Mouse (Mus musculus) CD4-positive, CD25-positive, alpha-beta regulatory T cell, adult 4 months (primary cell): ENCODE measurements around the gene Gm11034. TPM values are rescaled to one million over a fixed set of nuclear protein-coding genes. Genes with fewer than 3 reads are reported as not detected.
A peak's percentile ranks its signal among the peaks of the same experiment; 100 is the strongest.

Experiments used
- ATAC-seq: one replicate; pipeline ENCODE4 v1.8.0; 2017
- polyA plus RNA-seq, 2 experiments: library from polyadenylated mRNA; unstranded; fragments of 100-300 nt; shearing (Covaris generic); gene quantifications; one replicate each; pipeline ENCODE4 v1.2.1; 2017

The Gm11034 gene
- polyA plus RNA-seq, 2 experiments from 2014 or later = not detected

DNA sequence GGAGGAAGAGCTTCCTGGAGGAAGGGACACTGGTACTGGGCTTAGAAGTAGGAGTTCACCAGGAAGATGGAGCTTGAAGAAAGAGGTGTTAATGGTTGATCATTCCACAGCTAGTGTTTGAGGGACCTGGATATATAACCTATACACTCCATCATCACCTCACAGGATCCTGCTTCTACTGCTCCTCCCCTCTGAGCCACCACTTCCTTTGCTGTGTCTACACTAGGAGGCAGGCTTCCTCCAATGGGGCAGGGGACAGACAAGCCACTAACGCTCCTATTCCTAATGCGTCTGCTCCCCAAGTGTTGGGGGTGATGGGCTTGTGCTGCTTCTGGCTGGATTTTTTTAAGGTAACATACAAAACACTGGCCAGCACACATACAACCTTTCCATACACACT, 2.7 kb downstream of the Gm11034 start:
- ATAC-seq = no peak

- ATAC-seq = no peak
These were observed 3.2 kb downstream of the Gm11034 start for GRCm38 (mm10) chr8:72210222-72210621.

GRCm38 (mm10) chr8:72208582-72208981, 4.9 kb downstream of the Gm11034 start:
- ATAC-seq = no peak

DNA sequence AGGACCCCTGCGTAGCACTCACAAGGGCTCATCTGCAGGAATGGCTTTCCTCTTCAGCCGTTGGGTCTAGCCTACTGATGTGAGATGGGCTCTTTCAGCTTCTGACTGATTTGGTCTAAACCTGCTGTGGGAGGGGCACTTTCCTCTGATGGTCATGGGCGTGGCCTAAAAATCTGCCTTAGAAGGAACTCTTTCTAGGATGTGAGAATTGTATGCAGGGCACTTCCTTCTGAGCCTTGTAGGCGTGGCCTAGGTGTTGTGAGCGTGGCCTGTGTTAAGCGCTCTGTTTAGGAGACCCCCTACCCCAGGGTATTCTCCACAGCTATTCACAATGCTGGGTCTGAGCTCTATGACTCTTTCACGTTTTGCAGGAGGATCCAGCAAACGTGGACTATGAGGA, 15.4 kb downstream of the Gm11034 start:
- ATAC-seq = no peak

GRCm38 (mm10) chr8:72192065-72192464, 21.4 kb downstream of the Gm11034 start:
- ATAC-seq = no peak

GRCm38 (mm10) chr8:72190215-72190539, 23.3 kb downstream of the Gm11034 start:
- ATAC-seq = peak; percentile 9

GRCm38 (mm10) chr8:72189417-72190214, 23.8 kb downstream of the Gm11034 start, which contains the start of gene Hsh2d:
Gene Hsh2d, plus strand, starts transcription at chr8:72189638.
- peak; percentile 99 for ATAC-seq

GRCm38 (mm10) chr8:72187793-72188331, 25.6 kb downstream of the Gm11034 start:
- no peak for ATAC-seq

GRCm38 (mm10) chr8:72183554-72184202, 29.8 kb downstream of the Gm11034 start:
- no peak for ATAC-seq

GRCm38 (mm10) chr8:72177346-72177925, 36.0 kb downstream of the Gm11034 start:
- ATAC-seq = peak; percentile 76

DNA sequence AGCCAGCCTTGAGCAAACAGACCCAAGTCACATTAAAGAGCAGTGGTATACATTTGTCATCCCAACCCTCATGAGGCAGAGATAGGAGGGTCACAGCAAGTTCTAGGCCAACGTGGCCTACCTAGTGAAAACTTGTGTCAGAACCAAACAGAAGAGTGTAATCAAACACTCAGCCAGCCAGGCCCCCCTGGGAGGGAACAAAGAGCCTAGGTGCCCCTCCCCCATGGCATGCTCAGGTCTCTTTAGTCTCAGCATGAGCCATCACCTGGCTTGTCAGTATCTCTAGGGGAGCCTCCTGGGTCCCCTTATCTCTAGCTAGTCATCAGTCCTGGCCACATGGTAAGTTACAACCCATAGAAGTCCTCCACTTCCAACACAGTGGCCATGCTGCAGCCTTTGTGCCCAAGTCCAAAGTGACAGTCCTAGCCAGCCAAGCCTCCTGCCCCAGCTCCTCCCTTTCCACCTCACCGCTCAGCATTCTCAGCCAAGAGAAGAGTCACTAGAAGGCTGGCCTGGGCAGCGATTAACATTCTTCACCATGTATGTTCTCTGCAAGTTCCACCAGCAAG, 43.7 kb downstream of the Gm11034 start:
- ATAC-seq = peak; percentile 19

DNA sequence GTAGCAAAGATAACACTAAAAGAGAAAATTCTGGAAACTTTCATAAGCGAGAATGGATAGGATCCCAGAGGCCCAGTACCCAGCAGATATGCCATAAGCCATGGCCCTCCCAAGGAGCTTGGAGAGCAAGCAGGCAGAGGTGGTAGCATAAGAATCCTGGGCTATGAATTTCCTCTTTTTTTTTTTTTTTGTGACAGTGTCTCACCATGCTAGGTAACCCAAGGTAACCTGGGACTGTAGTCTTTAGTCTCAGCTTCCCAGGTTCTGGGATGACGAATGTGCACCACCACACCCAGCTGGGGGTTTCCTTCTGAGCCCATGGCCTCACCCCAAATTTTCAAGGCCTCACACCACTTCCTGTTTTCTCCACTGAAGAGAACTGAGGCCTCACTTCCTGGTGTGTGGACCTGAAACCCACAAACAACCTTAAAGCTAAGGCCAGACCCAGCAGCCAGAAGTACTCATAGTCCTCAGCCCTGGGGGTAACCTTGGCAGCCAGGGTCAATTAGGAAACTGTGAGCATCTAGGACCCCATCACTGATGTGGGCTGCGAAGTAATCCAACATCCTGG, 44.3 kb downstream of the Gm11034 start:
- peak; percentile 94 for ATAC-seq

Other genes with a start within 250 kb of the Gm11034 start
- gene Cyp4f18, start 204.0 kb downstream of the Gm11034 start, polyA plus RNA-seq = 1 to 10 TPM in 1 of 2 experiments, under 1 TPM in 1; 0.38 to 6.6 TPM
- under 1 TPM; 0.22 to 0.52 TPM for gene Olfr372, start 172.4 kb downstream of the Gm11034 start, polyA plus RNA-seq
- gene Olfr373, start 130.5 kb downstream of the Gm11034 start, polyA plus RNA-seq = under 1 TPM; 0.42 to 0.78 TPM
- under 1 TPM in 1 of 2 experiments, not detected in 1; 0.17 TPM for gene Olfr374, start 106.6 kb downstream of the Gm11034 start, polyA plus RNA-seq
- 100 to 1,000 TPM; 231 to 239 TPM for gene Tpm4, start 78.7 kb downstream of the Gm11034 start, polyA plus RNA-seq
- 100 to 1,000 TPM; 189 to 208 TPM for gene Rab8a, start 52.4 kb downstream of the Gm11034 start, polyA plus RNA-seq
- gene Hsh2d, start 24.0 kb downstream of the Gm11034 start, polyA plus RNA-seq = 10 to 100 TPM; 32.1 to 38.1 TPM
- under 1 TPM in 1 of 2 experiments, not detected in 1; 0.46 TPM for gene Cib3, start 799 bp downstream of the Gm11034 start, polyA plus RNA-seq
- gene Fam32a, start 6.1 kb upstream of the Gm11034 start, polyA plus RNA-seq = 100 to 1,000 TPM; 102 to 130 TPM
- gene Ap1m1, start 26.4 kb upstream of the Gm11034 start, polyA plus RNA-seq = 100 to 1,000 TPM; 128 to 173 TPM
- gene Gm10282, start 91.6 kb upstream of the Gm11034 start, polyA plus RNA-seq = 10 to 100 TPM in 1 of 2 experiments, 1 to 10 TPM in 1; 7.1 to 12.4 TPM
- 10 to 100 TPM; 17.1 to 31.0 TPM for gene Klf2, start 105.4 kb upstream of the Gm11034 start, polyA plus RNA-seq
- gene Eps15l1, start 207.8 kb upstream of the Gm11034 start, polyA plus RNA-seq = 10 to 100 TPM; 55.3 to 76.0 TPM
- under 1 TPM; 0.86 to 0.94 TPM for gene Calr3, start 230.2 kb upstream of the Gm11034 start, polyA plus RNA-seq
- 10 to 100 TPM in 1 of 2 experiments, 1 to 10 TPM in 1; 8.3 to 13.4 TPM for gene 1700030K09Rik, start 230.2 kb upstream of the Gm11034 start, polyA plus RNA-seq